Mouse (Mus musculus) frontal cortex, postnatal 14 days (tissue): ENCODE measurements around the gene Cd4.
A peak's percentile ranks its signal among the peaks of the same experiment; 100 is the strongest.

Experiments
- DNase-seq, 2 experiments: peaks; one replicate each; pipeline ENCODE4 v3.0.0; 2022; ENCODE audit warnings: low spot score in 2 of 2

The Cd4 gene

DNA sequence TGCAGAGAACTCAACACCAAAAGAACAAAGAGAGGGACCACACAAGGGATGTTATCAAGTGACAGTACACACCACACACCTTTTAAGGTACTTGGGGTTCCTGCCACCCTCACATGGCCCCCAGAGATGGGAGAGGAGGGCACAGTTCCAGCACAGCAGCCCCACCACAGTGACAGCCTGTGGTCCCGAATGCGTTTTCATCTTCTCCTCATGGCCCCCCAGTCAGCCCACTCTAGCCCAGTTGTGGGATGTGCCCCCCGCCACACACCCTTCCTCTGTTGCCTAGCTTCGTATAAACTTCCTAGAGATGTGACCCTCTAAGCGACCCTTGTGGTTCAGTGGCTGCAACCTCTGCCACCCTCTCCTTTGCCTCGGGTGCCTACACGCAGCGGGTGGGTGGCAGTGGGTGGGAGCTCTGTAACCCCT is 2.1 kb downstream of the Cd4 start:
- no peak for DNase-seq

GRCm38 (mm10) chr6:124884714-124885500 is 3.1 kb downstream of the Cd4 start:
- no peak for DNase-seq

DNA sequence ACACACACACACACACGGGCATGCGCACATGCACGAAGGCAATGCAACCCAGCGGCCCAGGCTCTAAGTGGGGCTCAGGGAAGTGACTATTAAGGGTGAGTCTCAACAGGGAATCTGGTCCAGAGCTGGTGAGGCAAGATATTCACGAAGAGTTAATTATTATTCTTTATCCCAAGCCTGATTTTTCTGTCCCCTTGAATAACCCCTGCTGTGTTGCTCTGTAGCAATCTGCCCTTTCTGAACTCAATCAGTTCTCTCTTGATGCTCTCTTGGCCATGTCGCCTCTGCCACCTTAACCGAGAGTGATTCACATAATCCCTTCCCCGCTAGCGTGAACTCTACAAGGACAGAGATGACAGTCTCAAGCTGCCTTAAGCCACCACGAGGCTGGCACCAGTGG is 4.7 kb downstream of the Cd4 start:
- DNase-seq = no peak

GRCm38 (mm10) chr6:124881821-124882220 is 6.2 kb downstream of the Cd4 start:
- no peak for DNase-seq

DNA sequence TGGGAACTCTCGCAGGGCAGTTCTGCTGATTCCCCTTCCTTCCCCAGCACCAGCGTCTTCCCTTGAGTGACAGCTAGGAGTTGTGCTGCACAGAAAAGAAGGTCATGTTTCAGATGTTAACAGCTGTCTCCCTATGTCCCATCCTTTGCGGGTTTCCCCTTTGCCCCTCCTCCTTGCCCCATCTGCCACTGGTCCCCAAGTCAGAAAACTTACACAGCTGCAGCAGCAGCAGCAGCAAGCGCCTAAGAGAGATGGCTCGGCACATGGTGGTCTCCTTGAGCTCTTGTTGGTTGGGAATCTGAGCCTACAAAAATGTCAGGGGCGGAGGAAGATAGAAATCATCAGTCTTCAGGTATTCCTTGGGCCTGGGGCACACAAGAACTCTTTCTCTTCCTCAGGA is 8.6 kb downstream of the Cd4 start:
- DNase-seq = no peak

DNA sequence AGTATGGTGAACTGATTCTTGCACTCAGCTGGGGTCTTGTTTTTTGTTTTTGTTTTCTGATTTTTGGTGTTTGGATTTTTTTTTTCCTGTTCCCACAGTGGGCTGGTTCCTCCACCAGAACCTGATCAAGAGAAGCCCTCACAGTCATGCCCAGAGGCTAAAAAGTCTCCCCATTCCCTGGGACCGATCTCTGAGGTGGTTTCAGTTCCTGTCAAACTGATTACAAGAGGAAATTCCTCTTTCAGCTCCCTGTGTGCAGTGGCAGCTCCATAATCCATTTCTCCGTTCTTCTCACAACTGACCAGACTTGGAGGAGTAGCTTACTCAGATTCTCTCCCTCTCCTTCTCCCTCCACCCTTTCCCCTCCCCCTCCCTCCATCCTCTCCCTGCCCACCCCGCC is 13.7 kb downstream of the Cd4 start:
- no peak for DNase-seq

GRCm38 (mm10) chr6:124866560-124866959 is 21.5 kb downstream of the Cd4 start:
- no peak for DNase-seq

- DNase-seq = no peak
Observed at GRCm38 (mm10) chr6:124865766-124866362, 22.2 kb downstream of the Cd4 start.

- DNase-seq = peak; percentile 63 to 77
Observed at GRCm38 (mm10) chr6:124863658-124864298, 24.2 kb downstream of the Cd4 start, which contains the start of gene Gpr162. Gene Gpr162 (minus strand): TSS chr6:124863983.

- no peak for DNase-seq
Observed at GRCm38 (mm10) chr6:124863125-124863657, 24.8 kb downstream of the Cd4 start.

GRCm38 (mm10) chr6:124862406-124863124 is 25.5 kb downstream of the Cd4 start:
- DNase-seq = peak in 1 of 2 experiments; percentile 32

DNA sequence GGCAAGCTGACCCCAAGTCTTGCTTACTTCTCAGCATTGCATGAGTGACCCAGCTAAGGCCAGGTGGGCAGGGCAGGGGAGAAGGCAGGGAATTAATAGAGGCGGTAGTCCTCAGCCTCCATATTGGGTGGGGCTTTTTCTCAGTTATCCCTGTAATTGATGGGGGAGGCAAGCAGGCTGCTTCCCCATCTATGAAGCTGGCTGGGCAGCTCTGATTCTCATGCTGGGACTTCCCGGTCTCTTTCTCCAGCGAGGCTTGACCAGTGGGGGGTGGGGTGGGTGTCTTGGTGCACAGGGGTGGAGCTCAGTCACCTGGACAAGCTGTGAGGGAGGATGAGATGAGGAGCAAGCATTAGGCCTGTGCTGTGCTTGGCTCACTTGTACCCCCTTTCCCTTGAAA is 26.2 kb downstream of the Cd4 start:
- no peak for DNase-seq

GRCm38 (mm10) chr6:124861266-124861665 is 26.8 kb downstream of the Cd4 start:
- DNase-seq = no peak

GRCm38 (mm10) chr6:124860511-124860910 is 27.5 kb downstream of the Cd4 start:
- no peak for DNase-seq

DNA sequence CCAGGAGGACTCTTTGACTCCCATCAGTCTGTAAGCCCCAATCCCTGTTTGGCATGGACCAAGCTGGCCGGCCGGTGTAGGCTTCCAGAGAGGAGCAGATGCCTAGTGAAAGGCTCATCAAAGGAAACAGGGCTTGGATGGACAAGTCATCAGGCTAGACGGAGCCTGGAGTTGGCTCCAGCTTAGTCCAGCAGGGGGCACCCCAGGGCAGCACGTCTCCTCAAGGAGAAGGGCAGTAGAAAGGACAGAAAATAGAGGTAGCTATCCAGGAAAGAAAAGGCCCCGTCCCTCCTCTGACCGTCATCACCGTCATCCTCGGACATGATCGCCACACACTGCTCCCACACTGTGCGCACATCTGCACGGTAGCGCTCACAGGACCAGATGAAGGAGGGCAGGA is 28.3 kb downstream of the Cd4 start:
- DNase-seq = peak; percentile 75 to 84

DNA sequence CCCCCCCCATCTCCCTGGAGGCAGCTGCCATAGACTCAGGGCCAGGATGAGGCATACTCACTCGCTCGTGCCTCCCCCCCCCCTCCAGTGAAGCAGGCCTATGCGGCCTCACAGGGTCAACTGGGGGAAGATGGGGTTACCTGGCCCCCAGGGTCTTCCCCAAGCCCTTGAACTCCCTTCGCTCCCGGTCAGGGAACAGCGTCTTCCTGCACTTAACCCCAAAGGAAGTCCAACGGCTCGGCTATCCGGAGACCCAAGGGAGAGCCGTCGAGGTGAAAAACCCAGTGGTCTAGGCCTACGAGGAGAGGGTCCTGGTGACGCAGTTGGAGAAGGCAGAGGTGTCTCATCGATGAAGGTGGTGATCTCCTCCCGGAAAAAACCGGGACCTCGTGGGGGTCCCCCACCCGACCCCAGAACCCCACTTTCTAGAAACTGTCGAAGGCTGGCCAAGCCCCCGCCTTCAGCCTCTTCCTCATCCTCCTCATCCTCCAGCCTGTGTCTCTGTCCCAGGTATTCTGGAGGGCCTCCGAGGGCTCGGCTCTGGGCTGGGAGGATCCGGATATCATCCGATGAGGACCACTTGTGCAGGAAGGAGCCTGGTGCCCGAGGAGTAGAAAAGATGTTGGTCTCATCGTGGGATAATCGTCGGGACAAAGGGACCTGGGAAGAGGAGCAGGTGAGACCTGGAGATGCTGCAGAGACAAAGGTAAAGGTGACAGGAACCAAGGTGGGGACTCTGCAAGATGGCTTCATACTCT is 29.3 kb downstream of the Cd4 start:
- no peak for DNase-seq

GRCm38 (mm10) chr6:124857840-124858530 is 30.0 kb downstream of the Cd4 start:
- no peak for DNase-seq

- peak; percentile 83 to 85 for DNase-seq
Observed at GRCm38 (mm10) chr6:124856916-124857839, 30.8 kb downstream of the Cd4 start, which contains the start of gene P3h3. Gene P3h3 (minus strand): TSS chr6:124857752.

DNA sequence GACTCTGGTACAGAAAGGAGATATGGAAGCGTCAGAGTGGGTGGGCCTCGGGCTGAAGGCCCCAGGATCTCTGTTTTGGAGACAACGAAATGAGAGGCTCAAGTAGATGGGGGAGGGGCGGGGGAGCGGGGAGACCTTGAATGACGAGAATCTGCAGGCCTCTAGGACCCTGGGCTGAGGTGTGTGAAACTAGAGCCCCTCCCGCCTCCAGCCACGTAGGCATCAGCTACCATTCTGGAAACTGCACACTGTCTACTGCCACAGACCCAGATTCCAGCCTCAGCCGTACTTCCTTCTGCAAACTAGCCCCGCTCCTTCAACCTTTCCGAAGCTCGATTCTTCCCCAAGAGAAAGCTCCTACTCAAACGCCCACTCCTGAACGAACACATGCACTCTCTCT is 31.7 kb downstream of the Cd4 start:
- peak; percentile 50 to 57 for DNase-seq
